Mouse (Mus musculus) megakaryocyte progenitor cell, adult 5-6 weeks (primary cell): ENCODE data around the gene Cyp2c69. TPM values are rescaled to one million over a fixed set of nuclear protein-coding genes. Genes with fewer than 3 reads are reported as not detected.
"Not testable (repeated sequence)": the region's sequence is repeated elsewhere in the genome, so short reads cannot be mapped to it uniquely, and the experiment has no call there.

Experiments used
- ATAC-seq: replicated peaks from 2 replicates; pipeline ENCODE4 v1.8.0; 2016; ENCODE audit warnings: mild to moderate bottlenecking, moderate TSS enrichment, inconsistent platforms; ENCODE audit not compliant: poor library complexity
- total RNA-seq, 2 experiments: library from RNA; stranded (forward) in 1 of 2; stranded (reverse) in 1 of 2; fragments of 157-497, 149-512 nt in 1 of 2; fragments of 200-1000 nt in 1 of 2; gene quantifications; 2 replicates each; pipeline versions ENCODE4 v1.2.3 to v1.2.4; 2015 to 2017

The Cyp2c69 gene
- total RNA-seq (2015) (not detected in 2 replicates), total RNA-seq (2017) (not detected in 2 replicates)

DNA sequence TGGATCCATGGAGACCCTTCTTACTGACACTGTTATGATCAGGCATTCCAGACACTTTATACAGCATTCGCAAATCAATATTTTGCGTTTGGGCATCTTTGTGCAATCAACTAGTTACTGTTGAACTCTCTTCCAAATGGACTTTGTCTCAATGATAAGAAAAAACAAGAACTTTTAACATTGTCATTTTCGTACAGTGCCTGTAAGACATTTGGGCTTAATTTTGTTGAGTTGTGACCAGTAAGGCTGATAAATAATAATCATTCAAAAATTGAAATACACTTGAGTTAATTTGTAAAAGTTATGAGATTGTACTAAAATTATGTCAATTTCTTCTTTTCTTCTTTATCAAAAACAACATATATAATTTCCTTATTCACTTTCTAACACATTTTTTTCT is at the start of gene Cyp2c69:
TSS of gene Cyp2c69 (minus strand) at position 101 of the 400 bp plus-strand sequence.
- not testable (repeated sequence) for ATAC-seq

DNA sequence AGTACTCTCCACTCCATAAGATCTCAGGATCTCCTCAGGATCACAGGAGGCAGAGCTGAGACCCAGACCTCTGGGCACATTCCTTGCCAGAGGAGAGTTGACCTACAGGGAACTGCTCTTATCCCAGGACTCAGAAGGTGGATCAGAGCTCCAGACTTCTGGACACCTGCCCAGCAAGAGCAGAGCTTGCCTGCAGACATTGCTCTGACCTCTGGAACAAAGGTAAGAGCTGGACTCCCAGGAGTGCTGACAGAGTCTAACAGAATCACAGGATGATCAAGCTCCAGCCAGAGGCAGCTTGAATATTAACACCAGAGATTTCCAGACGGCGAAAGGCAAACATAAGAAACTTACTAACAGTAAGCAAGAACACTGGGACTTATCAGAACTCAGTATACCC is 48.8 kb upstream of the Cyp2c69 start:
- ATAC-seq, result no peak

DNA sequence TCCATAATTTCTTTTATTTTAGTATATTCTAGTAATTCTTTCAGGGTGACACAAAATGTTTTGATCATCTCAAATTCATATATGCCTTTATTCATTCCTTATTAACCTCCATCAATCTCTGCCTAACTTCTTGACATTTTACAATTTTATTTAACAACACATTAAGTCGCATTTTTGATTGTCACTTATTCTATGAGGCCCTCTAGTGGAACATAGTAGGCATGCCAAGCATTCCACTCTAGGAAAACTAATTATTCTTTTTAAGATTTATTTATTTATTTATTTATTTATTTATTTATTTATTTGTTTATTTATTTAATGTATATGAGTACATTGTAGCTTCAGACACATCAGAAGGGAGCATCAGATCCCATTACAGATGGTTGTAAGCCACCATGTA is 43.4 kb upstream of the Cyp2c69 start:
- no peak for ATAC-seq

DNA sequence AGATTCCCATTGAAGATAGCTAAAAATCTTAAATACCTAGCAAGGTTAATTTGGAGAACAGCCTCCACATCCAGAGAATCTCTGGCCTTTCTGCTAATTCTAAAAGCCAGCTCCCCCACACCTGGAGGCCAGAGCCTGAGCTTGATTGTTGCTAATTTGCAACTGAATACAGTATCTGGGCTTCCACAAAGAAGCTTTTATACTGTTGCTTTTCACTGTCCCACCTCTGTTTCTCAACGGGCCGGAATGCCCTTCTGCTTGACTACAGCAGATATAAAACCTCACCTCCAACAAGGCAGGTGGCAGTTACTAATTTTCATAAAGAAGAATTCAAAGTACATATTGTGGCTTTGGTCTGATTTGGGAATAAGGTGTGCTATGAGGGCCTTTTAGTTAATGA is 15.1 kb upstream of the Cyp2c69 start:
- ATAC-seq, result no peak

DNA sequence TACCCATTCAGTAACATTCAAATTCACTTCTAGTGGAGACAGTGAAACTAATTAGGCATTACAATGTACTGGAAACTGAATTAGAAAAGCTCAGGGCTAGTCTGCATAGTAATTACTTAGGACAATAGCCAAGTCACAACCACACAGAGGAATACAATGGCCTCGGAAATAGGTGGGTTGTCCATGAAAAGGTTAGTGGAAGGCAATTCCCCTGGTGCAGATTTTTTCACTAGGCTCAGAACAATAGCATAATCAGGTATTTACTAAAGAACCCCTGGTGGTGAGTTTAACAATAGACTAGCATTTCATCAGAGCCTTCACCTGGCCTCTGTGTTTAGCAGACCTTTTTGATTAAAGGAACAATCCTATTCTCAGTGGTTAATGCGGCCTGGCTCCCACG is 3.5 kb upstream of the Cyp2c69 start:
- ATAC-seq, result not testable (repeated sequence)

DNA sequence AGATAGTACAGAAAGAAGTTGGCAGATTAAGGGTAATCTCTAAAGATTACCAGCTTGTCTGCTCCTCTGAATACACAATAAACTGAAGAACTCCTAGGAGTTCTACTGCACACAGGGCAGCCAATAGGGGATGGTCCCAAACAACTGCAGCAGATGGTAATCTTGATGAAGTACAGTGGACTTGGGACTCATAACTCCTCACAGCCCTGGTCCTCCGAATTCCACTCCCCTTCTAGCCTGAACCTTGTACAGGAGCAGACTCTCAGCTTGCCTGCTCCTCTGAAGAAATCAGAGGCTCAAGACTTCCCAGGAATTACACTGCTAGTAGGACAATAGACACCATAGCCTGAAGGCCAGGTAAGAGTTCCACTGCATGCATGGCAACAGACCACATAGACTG is 20.5 kb downstream of the Cyp2c69 start:
- no peak for ATAC-seq

DNA sequence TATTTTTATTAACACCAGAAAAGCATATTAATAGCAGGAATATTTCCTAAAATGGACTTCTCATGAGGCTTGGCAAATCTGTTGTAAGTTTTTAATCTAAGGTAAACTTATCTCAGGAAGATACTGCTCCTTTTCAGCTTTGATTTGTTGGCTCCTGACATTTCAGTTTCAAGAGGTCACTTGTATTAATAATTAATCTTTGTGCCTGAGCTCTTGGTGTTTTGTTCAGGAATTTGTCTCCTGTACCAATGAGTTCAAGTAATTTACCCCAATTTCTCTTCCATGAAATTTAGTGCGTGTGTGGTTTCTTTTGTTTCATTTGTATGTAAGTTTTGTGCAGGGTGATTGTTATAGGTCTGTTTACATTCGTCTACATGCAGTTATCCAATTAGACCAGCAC is 65.7 kb downstream of the Cyp2c69 start:
- not testable (repeated sequence) for ATAC-seq

DNA sequence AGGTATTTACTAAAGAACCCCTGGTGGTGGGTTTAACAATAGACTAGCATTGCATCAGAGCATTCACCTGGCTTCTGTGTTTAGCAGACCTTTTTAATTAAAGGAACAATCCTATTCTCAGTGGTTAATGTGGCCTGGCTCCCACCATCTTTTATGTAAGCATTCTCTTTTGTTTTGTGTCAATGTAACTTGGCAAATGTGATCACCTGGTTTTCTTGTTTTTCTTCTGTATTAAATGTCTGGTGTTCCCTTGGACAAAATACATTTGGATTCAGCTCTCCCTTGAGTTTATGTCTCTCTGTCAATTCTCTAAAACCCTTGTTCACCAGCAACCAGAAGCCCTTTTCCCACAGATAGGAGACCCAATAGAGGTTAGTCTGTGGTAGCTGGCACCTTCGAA is 70.2 kb downstream of the Cyp2c69 start:
- not testable (repeated sequence) for ATAC-seq

DNA sequence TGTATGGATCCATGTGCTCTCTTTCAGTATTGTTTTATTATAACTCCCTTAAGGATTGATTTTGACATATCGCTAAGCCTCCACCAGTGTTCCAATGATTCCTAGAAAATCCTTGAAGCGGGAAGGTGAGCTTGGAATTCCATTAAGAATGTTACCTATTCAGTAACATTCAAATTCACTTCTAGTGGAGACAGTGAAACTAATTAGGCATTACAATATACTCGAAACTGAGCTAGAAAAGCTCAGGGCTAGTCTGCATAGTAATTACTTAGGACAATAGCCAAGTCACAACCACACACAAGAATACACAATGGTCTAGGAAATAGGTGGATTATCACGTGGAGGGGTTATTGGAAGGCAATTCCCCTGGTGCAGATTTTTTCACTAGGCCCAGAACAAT is 70.6 kb downstream of the Cyp2c69 start:
- not testable (repeated sequence) for ATAC-seq

DNA sequence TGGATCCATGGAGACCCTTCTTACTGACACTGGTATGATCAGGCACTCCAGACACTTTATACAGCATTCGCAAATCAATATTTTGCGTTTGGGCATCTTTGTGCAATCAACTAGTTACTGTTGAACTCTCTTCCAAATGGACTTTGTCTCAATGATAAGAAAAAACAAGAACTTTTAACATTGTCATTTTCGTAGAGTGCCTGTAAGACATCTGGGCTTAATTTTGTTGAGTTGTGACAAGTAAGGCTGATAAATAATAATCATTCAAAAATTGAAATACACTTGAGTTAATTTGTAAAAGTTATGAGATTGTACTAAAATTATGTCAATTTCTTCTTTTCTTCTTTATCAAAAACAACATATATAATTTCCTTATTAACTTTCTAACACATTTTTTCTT is 73.9 kb downstream of the Cyp2c69 start, which contains the start of gene Cyp2c40:
TSS of gene Cyp2c40 (minus strand) at position 101 of the 400 bp plus-strand sequence.
- not testable (repeated sequence) for ATAC-seq

Other genes starting within 250 kb of the Cyp2c69 start
- not detected in 2 replicates for gene Cyp2c67, start 237.7 kb downstream of the Cyp2c69 start, total RNA-seq (2015)
- gene Cyp2c67, start 237.7 kb downstream of the Cyp2c69 start, total RNA-seq (2017), result not detected in 2 replicates
- not detected in 2 replicates for gene Cyp2c68, start 145.7 kb downstream of the Cyp2c69 start, total RNA-seq (2015)
- gene Cyp2c68, start 145.7 kb downstream of the Cyp2c69 start, total RNA-seq (2017), result not detected in 2 replicates
- not detected in 2 replicates for gene Cyp2c40, start 74.0 kb downstream of the Cyp2c69 start, total RNA-seq (2015)
- gene Cyp2c40, start 74.0 kb downstream of the Cyp2c69 start, total RNA-seq (2017), result not detected in 2 replicates
- gene Cyp2c37, start 105.6 kb upstream of the Cyp2c69 start, total RNA-seq (2015), result not detected in 2 replicates
- gene Cyp2c37, start 105.6 kb upstream of the Cyp2c69 start, total RNA-seq (2017), result not detected in 2 replicates
- not detected in 2 replicates for gene Cyp2c54, start 187.0 kb upstream of the Cyp2c69 start, total RNA-seq (2015)
- gene Cyp2c54, start 187.0 kb upstream of the Cyp2c69 start, total RNA-seq (2017), result not detected in 2 replicates
- gene Cyp2c50, start 202.9 kb upstream of the Cyp2c69 start, total RNA-seq (2015), result not detected in 2 replicates
- not detected in 2 replicates for gene Cyp2c50, start 202.9 kb upstream of the Cyp2c69 start, total RNA-seq (2017)